Mouse (Mus musculus) lung, embryonic 14.5 days (tissue): ENCODE measurements around the gene Tomm70a. TPM values are rescaled to one million over a fixed set of nuclear protein-coding genes. Genes with fewer than 3 reads are reported as not detected.
A peak's percentile ranks its signal among the peaks of the same experiment; 100 is the strongest.

Source experiments
- ATAC-seq: fragments of 200-750 bp; cut with Nextera tagmentation; 2 replicates; pipeline ENCODE4 v1.8.0; 2017; ENCODE audit warnings: mild to moderate bottlenecking, moderate TSS enrichment, moderate library complexity; ENCODE audit not compliant: insufficient read depth
- DNase-seq: peaks from one replicate; pipeline ENCODE4 v3.0.0-alpha.2; 2015
- H3K27ac ChIP-seq: fragments of 300-500 bp; sonication (generic); 2 replicates; pipeline ENCODE4 v1.5.1; 2014; ENCODE audit warnings: low read depth, mild to moderate bottlenecking, moderate library complexity
- H3K27me3 ChIP-seq: fragments of 300-500 bp; sonication (generic); 2 replicates; pipeline ENCODE4 v1.6.1; 2014; ENCODE audit warnings: low read length, control low read depth; ENCODE audit not compliant: insufficient read depth
- H3K36me3 ChIP-seq: fragments of 300-500 bp; sonication (generic); 2 replicates; pipeline ENCODE4 v1.6.1; 2014; ENCODE audit warnings: control low read depth; ENCODE audit not compliant: insufficient read depth
- H3K4me1 ChIP-seq: fragments of 300-500 bp; sonication (generic); 2 replicates; pipeline ENCODE4 v1.6.1; 2014; ENCODE audit warnings: antibody characterized with exemption, control low read depth; ENCODE audit not compliant: insufficient read depth
- H3K4me2 ChIP-seq: fragments of 300-500 bp; sonication (generic); 2 replicates; pipeline ENCODE4 v1.6.1; 2014; ENCODE audit warnings: mild to moderate bottlenecking
- H3K4me3 ChIP-seq: fragments of 300-500 bp; sonication (generic); 2 replicates; pipeline ENCODE4 v1.5.1; 2014; ENCODE audit warnings: low read depth, low read length
- H3K9ac ChIP-seq: fragments of 300-500 bp; sonication (generic); 2 replicates; pipeline ENCODE4 v1.6.1; 2014
- H3K9me3 ChIP-seq: fragments of 300-500 bp; sonication (generic); 2 replicates; pipeline ENCODE4 v1.6.1; 2016; ENCODE audit warnings: low read depth, low read length, control low read depth
- CTCF ChIP-seq: IDR thresholded peaks from 2 replicates; pipeline ENCODE4 v1.5.1; 2016; ENCODE audit warnings: antibody characterized with exemption, low read depth
- WGBS: fragments of 180-500 bp; shearing (Covaris S2); extraction: QIAGEN DNeasy Blood & Tissue Kit; methylation state at CpG from one replicate; pipeline ENCODE4 v1.1.7; 2014; 5-methylcytosine and 5-hydroxymethylcytosine counted together
- polyA plus RNA-seq: library from polyadenylated mRNA; unstranded; fragments of >200 nt; fragmentation: Nextera tagmentation; extraction: Ambion mirVana; gene quantifications from 2 replicates; pipeline ENCODE4 v1.2.1, GENCODE M21; 2014

Tomm70a gene
- polyA plus RNA-seq, result 57.3 and 62.0 TPM in 2 replicates

DNA sequence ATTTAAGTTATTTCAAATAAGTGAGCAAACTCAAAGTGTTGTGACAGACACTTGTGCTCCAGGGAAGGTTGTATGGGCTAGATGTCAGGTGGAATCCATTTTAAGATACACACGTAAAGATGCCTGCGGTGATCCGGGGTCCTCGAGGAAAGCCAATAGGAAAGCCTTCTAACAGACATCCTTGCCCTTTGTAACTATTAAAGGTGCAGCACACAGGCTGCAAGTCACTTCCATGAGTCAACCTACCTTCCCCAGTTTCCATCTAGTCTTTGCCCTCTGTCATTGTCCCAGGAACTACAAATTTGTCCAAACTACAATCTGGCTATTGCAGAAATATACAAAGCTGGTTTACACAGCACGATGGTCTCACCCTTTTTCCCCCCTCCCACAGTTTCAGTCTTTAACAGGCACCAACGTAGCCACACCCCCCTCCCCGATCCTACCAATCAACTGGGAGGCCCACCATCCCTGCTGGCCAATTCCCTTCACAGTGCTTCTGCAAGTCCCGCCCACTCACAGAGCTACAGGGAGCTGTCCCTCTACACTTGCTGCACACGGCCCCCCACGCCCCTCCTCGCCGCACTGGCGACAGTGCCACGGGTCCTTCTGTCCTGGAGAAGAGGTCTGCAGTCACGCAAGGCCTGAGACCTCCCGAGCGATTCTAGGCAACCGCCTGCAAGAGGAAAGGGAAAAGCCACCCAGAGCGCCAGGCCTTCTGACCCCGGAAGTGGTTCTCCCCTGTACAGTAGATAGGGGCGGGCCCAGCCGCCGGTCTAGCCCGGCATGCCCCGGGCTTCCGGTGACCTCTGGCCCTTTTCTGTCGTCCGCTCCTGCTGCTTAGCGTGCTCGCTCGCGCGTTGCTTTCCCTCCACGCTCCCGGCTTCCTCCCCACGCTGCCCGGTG lies at the start of gene Tomm70a:
Gene Tomm70a, plus strand, starts transcription at position 791 of the 903 bp plus-strand sequence.
- DNase-seq (peak; percentile 95), ATAC-seq (peak; percentile 99)
- no peaks in the 10 kb centered on the region for H3K36me3 ChIP-seq
- no peaks in the 10 kb centered on the region for H3K9me3 ChIP-seq
- H3K27me3 ChIP-seq, result no peaks in the 10 kb centered on the region
- peak within 1 kb of the TSS; percentile 96 for H3K9ac ChIP-seq
- H3K4me2 ChIP-seq, result peak within 1 kb of the TSS; percentile 75
- under 1% methylated on average over 36 of the region's 37 CpGs for WGBS
- H3K4me3 ChIP-seq, result peak within 1 kb of the TSS; percentile 99
- H3K4me1 ChIP-seq, result peaks cover 8% of the 10 kb centered on the region; the same call in 1 of the 2 replicates
- H3K27ac ChIP-seq, result peak within 1 kb of the TSS; percentile 94
- TF ChIP-seq CTCF, result no peak

DNA sequence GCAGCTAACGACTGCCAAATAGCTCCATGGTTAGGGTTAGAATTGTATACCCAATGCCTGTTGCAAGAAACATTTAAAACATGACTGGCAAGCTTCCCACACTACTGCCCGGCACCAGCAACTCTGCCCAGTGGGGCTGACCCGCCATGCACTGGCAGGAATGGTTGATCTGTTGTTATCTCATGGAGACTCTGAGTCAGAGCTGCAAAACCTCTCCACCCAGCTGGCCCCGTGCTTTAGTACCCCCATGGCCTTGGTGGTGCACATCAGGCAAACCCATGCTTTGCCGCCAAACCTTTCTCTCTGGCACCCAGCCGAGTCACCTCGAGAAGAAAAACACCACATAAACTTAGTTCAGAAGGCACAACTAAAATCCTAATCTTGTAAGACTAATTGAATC lies 45.5 kb upstream of the Tomm70a start:
- H3K27ac ChIP-seq, result no peak overlapping the region
- no peaks in the 10 kb centered on the region for H3K27me3 ChIP-seq
- H3K4me1 ChIP-seq, result no peaks in the 10 kb centered on the region
- 68% methylated on average over 7 of the region's 7 CpGs for WGBS
- ATAC-seq (no peak), DNase-seq (no peak)
- no peaks in the 10 kb centered on the region for H3K9me3 ChIP-seq
- H3K4me3 ChIP-seq, result no peak overlapping the region
- no peak overlapping the region for H3K9ac ChIP-seq
- H3K36me3 ChIP-seq, result no peaks in the 10 kb centered on the region
- no peak for TF ChIP-seq CTCF
- no peak overlapping the region for H3K4me2 ChIP-seq

DNA sequence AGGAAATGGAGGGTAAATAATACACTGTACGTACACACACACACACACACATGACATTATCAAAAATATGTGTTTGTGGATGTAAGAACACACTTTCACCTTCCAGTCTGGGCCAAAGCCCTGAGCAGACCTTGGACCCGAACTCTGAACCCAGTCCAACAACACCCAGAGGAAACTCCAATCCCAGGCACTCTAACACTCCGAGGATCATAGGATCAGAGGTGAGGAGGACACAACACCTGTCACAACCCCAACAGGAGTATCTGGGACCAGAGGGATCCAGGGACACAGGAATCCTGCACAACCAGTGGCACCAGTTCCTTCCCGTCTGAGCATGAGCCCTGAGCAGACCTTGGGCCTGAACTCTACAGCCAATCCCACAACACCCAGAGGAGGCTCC lies 41.9 kb upstream of the Tomm70a start:
- H3K36me3 ChIP-seq, result no peaks in the 10 kb centered on the region
- no peak overlapping the region for H3K9ac ChIP-seq
- DNase-seq (no peak), ATAC-seq (no peak)
- H3K4me1 ChIP-seq, result no peaks in the 10 kb centered on the region
- 64% methylated on average over 4 of the region's 4 CpGs for WGBS
- no peak overlapping the region for H3K4me2 ChIP-seq
- H3K27ac ChIP-seq, result no peak overlapping the region
- H3K27me3 ChIP-seq, result no peaks in the 10 kb centered on the region
- TF ChIP-seq CTCF, result no peak
- no peak overlapping the region for H3K4me3 ChIP-seq
- H3K9me3 ChIP-seq, result no peaks in the 10 kb centered on the region

DNA sequence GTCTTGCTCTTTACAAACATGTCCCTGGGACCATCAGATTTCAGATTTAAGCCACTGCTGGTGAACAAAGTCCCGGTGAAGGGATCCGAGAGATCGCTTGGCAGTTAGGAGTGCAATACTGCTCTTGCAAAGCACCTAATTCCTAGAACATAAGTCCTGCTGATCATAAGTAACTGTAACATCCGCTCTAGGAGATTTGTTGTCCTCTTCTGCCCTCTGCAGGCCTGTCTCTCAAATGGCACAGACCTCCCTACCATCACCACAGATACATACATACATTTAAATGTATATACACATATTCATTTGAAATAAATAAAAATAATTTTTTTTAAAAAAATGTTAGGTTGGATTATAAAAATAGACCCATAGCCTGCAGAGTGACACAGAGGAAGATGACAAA lies 29.0 kb upstream of the Tomm70a start:
- DNase-seq, result peak; percentile 77
- no peak overlapping the region for H3K4me3 ChIP-seq
- H3K9me3 ChIP-seq, result no peaks in the 10 kb centered on the region
- peak; percentile 63; the same call in 1 of the 2 replicates for ATAC-seq
- H3K4me1 ChIP-seq, result no peaks in the 10 kb centered on the region
- 33% methylated on average over 4 of the region's 4 CpGs for WGBS
- H3K9ac ChIP-seq, result no peak overlapping the region
- peak; percentile 67 for TF ChIP-seq CTCF
- H3K27ac ChIP-seq, result no peak overlapping the region
- no peaks in the 10 kb centered on the region for H3K27me3 ChIP-seq
- no peak overlapping the region for H3K4me2 ChIP-seq
- H3K36me3 ChIP-seq, result no peaks in the 10 kb centered on the region

DNA sequence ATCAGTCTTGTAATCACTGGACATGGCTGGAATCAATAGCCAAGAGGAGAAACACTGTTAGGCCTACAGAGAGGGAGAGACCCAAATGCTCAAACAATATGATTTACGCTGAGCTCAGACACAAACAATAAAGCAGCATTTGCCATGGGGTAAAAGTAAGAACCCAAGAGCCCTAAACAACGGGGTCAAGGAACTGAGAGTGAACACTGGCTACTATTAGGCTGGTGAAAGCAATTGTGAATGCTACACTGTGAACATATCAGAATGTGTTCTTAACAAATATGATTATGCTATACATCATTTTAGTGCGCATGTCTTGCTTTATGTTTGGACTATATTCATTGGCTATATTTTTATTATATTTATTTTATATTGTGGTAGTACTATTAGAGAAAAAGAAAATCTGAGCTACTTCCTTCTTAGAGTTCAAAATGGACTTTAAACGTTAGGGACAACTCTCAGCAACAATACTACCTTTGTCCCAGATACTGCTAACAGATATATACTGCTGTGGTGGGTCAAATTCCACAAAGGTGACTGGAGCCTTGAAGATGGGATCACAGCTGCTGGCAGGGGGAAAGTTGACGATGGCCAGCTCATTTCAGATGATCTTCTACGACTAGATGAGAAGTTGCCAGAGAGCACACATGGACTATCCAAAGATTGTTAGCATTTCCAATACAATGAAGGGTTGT lies 28.4 kb upstream of the Tomm70a start:
- Histone ChIP-seq H3K27me3 (no peaks in the 10 kb centered on the region), H3K9me3 (no peaks in the 10 kb centered on the region), H3K4me2 (no peak overlapping the region), H3K4me1 (no peaks in the 10 kb centered on the region), H3K4me3 (no peak overlapping the region), H3K36me3 (no peaks in the 10 kb centered on the region), H3K9ac (no peak overlapping the region), H3K27ac (no peak overlapping the region)
- no peak for TF ChIP-seq CTCF
- ATAC-seq, result no peak
- 65% methylated on average over 6 of the region's 6 CpGs for WGBS
- DNase-seq, result no peak

DNA sequence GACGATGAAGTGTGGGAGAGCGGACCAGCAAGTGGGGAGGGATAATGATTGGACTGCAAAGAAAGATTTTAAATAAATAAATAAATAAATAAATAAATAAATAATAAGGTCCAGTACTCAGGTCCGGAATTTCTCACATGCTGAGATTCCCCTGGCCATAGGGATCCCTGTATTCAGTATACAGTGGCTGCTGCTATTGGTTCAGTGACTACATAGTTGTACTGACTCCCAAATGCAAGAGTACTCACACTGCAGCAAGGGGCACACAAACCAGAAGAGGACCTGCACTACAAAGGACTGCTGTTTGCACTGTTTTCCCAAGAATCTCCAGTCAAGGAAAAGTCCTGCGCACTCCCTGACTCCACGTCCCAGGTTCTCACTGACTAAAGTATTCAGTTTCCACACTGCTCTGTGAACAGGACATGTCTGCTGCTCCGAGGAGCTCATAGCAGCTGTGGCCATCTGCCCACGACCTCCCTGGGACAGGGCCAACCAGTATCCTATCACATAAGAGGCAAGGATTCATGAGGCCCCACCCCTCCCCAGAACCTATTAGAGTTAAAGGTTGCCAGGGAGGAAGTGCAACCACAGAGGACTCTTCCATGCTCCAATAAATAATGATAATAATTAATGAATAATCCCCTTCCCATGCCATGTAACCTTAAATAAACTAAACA lies 22.9 kb upstream of the Tomm70a start:
- TF ChIP-seq CTCF, result no peak

More for the DNA sequence above, 22.9 kb upstream of the Tomm70a start:
- ATAC-seq, result peak; percentile 63; the same call in 1 of the 2 replicates
- Histone ChIP-seq H3K9ac (no peak overlapping the region), H3K9me3 (no peaks in the 10 kb centered on the region), H3K36me3 (no peaks in the 10 kb centered on the region), H3K4me2 (no peak overlapping the region), H3K27ac (no peak overlapping the region), H3K27me3 (no peaks in the 10 kb centered on the region), H3K4me1 (no peaks in the 10 kb centered on the region), H3K4me3 (no peak overlapping the region)
- DNase-seq, result peak; percentile 29
- 39% methylated on average over 7 of the region's 7 CpGs for WGBS
